Mouse (Mus musculus) adrenal gland, postnatal 10 days (tissue): Measurements from ENCODE around the gene 1700020N01Rik. TPM values are rescaled to one million over a fixed set of nuclear protein-coding genes. Genes with fewer than 3 reads are reported as not detected.
A peak's percentile ranks its signal among the peaks of the same experiment; 100 is the strongest.

Source experiments
- DNase-seq: peaks from one replicate; pipeline ENCODE4 v3.0.0; 2021; ENCODE audit warnings: mixed read lengths
- total RNA-seq, 2 experiments: library from RNA; stranded (reverse); gene quantifications; 2 replicates each; pipeline ENCODE4 v1.2.3; 2021

Gene 1700020N01Rik
- total RNA-seq, 2 experiments from 2014 or later: not detected

GRCm38 (mm10) chr10:21604476-21604875 lies 11.5 kb downstream of the 1700020N01Rik start:
- no peak for DNase-seq

GRCm38 (mm10) chr10:21605011-21605571 lies 12.1 kb downstream of the 1700020N01Rik start:
- peak; percentile 76 for DNase-seq

GRCm38 (mm10) chr10:21605601-21606000 lies 12.7 kb downstream of the 1700020N01Rik start:
- DNase-seq: no peak

- DNase-seq: peak; percentile 87
These were observed 14.0 kb downstream of the 1700020N01Rik start for GRCm38 (mm10) chr10:21606931-21607330.

- DNase-seq: peak; percentile 67
These were observed 16.6 kb downstream of the 1700020N01Rik start for GRCm38 (mm10) chr10:21609583-21609982.

GRCm38 (mm10) chr10:21613021-21613860 lies 20.3 kb downstream of the 1700020N01Rik start:
- no peak for DNase-seq

- DNase-seq: no peak
These were observed 21.6 kb downstream of the 1700020N01Rik start for GRCm38 (mm10) chr10:21614520-21614919.

GRCm38 (mm10) chr10:21618745-21619508 lies 26.0 kb downstream of the 1700020N01Rik start:
- no peak for DNase-seq

- no peak for DNase-seq
These were observed 29.1 kb downstream of the 1700020N01Rik start for GRCm38 (mm10) chr10:21622065-21622464.

GRCm38 (mm10) chr10:21628555-21628954 lies 35.6 kb downstream of the 1700020N01Rik start:
- DNase-seq: peak; percentile 79

GRCm38 (mm10) chr10:21629031-21629740 lies 36.2 kb downstream of the 1700020N01Rik start:
- no peak for DNase-seq

- peak; percentile 19 for DNase-seq
These were observed 38.5 kb downstream of the 1700020N01Rik start for GRCm38 (mm10) chr10:21631481-21631880.

GRCm38 (mm10) chr10:21632687-21633086 lies 39.7 kb downstream of the 1700020N01Rik start:
- DNase-seq: no peak

GRCm38 (mm10) chr10:21635988-21636710 lies 43.2 kb downstream of the 1700020N01Rik start:
- DNase-seq: no peak

- peak; percentile 28 for DNase-seq
These were observed 43.8 kb downstream of the 1700020N01Rik start for GRCm38 (mm10) chr10:21636711-21637081.

- no peak for DNase-seq
These were observed 58.4 kb downstream of the 1700020N01Rik start for GRCm38 (mm10) chr10:21651388-21651787.

- no peak for DNase-seq
These were observed 59.7 kb downstream of the 1700020N01Rik start for GRCm38 (mm10) chr10:21652426-21653345.

GRCm38 (mm10) chr10:21653469-21653868 lies 60.5 kb downstream of the 1700020N01Rik start:
- no peak for DNase-seq

- DNase-seq: no peak
These were observed 66.8 kb downstream of the 1700020N01Rik start for GRCm38 (mm10) chr10:21659576-21660246.

GRCm38 (mm10) chr10:21668976-21669375 lies 76.0 kb downstream of the 1700020N01Rik start:
- peak; percentile 47 for DNase-seq
